Mouse (Mus musculus): ENCODE data around the gene Hbs1l.
A peak's percentile ranks its signal among the peaks of the same experiment; 100 is the strongest.

The Hbs1l gene

DNA sequence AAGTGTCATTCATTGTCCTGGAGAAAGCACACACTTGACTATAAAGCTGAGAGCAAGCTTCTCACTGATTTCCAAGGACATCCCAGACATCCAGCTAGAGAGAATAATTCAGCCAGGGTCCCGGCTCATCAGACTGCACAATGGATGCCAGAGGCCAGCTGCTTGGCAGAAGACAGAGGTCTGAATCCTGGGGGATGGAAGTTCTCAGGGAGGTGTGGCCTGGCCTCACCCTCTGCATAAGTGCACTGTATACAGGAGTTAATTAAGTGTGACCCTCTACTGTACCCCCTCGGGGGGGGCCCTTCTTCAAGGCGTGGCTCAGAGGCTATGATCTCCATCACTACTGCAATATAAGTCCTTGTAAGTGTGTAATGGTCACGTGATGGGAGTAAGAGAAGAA lies 105.5 kb downstream of the Hbs1l start:
- DNase-seq (ENCODE audit: low read depth) = no peak

- no peak for DNase-seq (ENCODE audit: low read depth)
These were observed 109.0 kb downstream of the Hbs1l start for GRCm38 (mm10) chr10:21404822-21405221.

GRCm38 (mm10) chr10:21405707-21406534 lies 110.1 kb downstream of the Hbs1l start:
- DNase-seq (ENCODE audit: low read depth) = no peak

- DNase-seq (ENCODE audit: low read depth) = peak; percentile 61
These were observed 114.9 kb downstream of the Hbs1l start for GRCm38 (mm10) chr10:21410711-21411110.

DNA sequence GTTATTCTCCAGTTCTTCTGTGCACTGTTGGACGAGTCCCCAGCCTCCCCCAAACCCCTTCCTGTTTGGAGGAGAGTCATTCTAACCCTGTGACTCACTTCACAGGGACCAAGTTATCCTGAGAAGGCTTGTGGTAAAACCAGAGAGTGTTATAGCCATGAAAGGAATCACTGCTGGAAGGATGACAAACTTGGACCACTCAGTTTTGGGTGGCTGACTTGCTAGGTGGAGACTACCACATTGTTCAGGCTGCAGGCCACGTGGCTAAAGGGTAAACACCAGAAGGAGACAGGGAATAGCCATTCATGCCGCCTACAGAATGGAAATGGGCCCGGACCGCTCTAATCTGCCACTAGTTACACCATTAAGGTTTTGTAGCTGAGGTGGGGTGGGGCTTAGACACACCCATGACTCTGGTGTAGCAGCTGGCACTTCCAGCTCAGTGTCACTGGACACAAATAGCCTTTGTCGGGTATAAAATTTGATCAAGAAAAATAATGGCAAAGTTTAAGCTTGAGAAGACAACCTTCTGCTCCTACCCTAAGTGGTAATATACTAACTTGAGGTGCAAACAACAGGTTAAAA lies 115.9 kb downstream of the Hbs1l start:
- DNase-seq (ENCODE audit: low read depth) = peak; percentile 67

DNA sequence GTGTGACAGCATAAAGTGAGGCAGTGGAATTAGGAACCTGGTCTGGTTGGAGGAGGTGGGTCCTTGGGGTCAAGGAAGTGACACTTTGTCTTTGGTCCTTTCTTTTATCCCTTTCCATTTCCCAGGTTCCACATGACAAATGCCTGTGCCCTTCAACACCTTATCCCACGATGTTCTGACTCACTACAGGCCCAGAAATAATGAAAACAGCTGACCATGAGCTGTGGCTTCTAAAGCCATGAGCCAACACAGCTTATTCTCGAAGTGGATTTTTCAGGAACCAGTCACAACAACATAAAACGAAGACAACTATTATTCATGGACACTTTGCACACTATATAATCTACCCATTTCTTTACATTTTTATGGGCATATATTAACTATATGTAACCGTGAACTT lies 119.3 kb downstream of the Hbs1l start:
- peak; percentile 50 for DNase-seq (ENCODE audit: low read depth)

DNA sequence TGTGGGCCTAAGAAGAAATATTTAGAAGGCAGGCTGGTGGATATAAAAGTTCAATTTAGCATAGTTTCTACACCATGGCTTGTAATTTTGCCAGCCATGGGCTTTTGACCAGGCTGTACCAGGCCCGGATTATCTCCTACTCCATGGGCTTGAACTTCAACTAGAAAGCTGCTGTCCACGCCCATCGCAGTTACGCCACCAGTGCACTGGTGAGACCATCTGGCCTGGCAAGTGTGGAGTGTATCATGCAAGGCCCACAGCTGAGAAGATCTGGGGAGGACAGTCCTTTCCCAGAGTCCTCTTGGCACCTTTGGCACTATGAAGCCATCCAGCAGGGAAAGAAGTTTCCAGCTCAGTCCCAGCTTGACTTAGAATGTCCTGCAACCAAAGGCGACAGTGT lies 120.4 kb downstream of the Hbs1l start:
- DNase-seq (ENCODE audit: low read depth) = peak; percentile 27

Data from NIH3T3 (cell line).